Mouse (Mus musculus): ENCODE measurements around the gene Pcyox1.

Pcyox1 gene

GRCm38 (mm10) chr6:86396581-86397256 is at the start of gene Pcyox1:
Gene Pcyox1, minus strand, starts transcription at chr6:86397154.
- peak; percentile 58 for DNase-seq (ENCODE audit: low spot score)

- DNase-seq (ENCODE audit: low spot score), result no peak
These were observed 48.6 kb upstream of the Pcyox1 start for GRCm38 (mm10) chr6:86445551-86445950.

GRCm38 (mm10) chr6:86441571-86441970 is 44.6 kb upstream of the Pcyox1 start:
- no peak for DNase-seq (ENCODE audit: low spot score)

GRCm38 (mm10) chr6:86439531-86439930 is 42.6 kb upstream of the Pcyox1 start:
- DNase-seq (ENCODE audit: low spot score), result no peak

- DNase-seq (ENCODE audit: low spot score), result no peak
These were observed 42.2 kb upstream of the Pcyox1 start for GRCm38 (mm10) chr6:86439119-86439496.

GRCm38 (mm10) chr6:86438272-86439118 is 41.5 kb upstream of the Pcyox1 start, which contains the start of gene C87436:
Gene C87436, plus strand, starts transcription at chr6:86438374.
- DNase-seq (ENCODE audit: low spot score), result peak; percentile 80

GRCm38 (mm10) chr6:86437711-86438110 is 40.8 kb upstream of the Pcyox1 start:
- DNase-seq (ENCODE audit: low spot score), result no peak

GRCm38 (mm10) chr6:86433696-86434095 is 36.7 kb upstream of the Pcyox1 start:
- no peak for DNase-seq (ENCODE audit: low spot score)

- DNase-seq (ENCODE audit: low spot score), result no peak
These were observed 34.6 kb upstream of the Pcyox1 start for GRCm38 (mm10) chr6:86431531-86431930.

- DNase-seq (ENCODE audit: low spot score), result no peak
These were observed 29.4 kb upstream of the Pcyox1 start, which contains the start of gene Gm44790 for GRCm38 (mm10) chr6:86426358-86426757. Gene Gm44790, plus strand, starts transcription at chr6:86426658.

GRCm38 (mm10) chr6:86420491-86420890 is 23.5 kb upstream of the Pcyox1 start:
- no peak for DNase-seq (ENCODE audit: low spot score)

- DNase-seq (ENCODE audit: low spot score), result no peak
These were observed 22.3 kb upstream of the Pcyox1 start for GRCm38 (mm10) chr6:86419239-86419638.

- DNase-seq (ENCODE audit: low spot score), result no peak
These were observed 21.8 kb upstream of the Pcyox1 start for GRCm38 (mm10) chr6:86418711-86419110.

GRCm38 (mm10) chr6:86406306-86406705 is 9.4 kb upstream of the Pcyox1 start:
- no peak for DNase-seq (ENCODE audit: low spot score)

- DNase-seq (ENCODE audit: low spot score), result no peak
These were observed 8.0 kb upstream of the Pcyox1 start for GRCm38 (mm10) chr6:86404996-86405395.

GRCm38 (mm10) chr6:86404100-86404861 is 7.3 kb upstream of the Pcyox1 start, which contains the start of gene Tia1:
Gene Tia1, plus strand, starts transcription at chr6:86404219.
- peak; percentile 86 for DNase-seq (ENCODE audit: low spot score)

- DNase-seq (ENCODE audit: low spot score), result peak; percentile 37
These were observed 6.8 kb upstream of the Pcyox1 start for GRCm38 (mm10) chr6:86403728-86404099.

- DNase-seq (ENCODE audit: low spot score), result no peak
These were observed 6.0 kb upstream of the Pcyox1 start for GRCm38 (mm10) chr6:86402681-86403607.

- no peak for DNase-seq (ENCODE audit: low spot score)
These were observed 4.0 kb upstream of the Pcyox1 start for GRCm38 (mm10) chr6:86400972-86401371.

GRCm38 (mm10) chr6:86399995-86400394 is 3.0 kb upstream of the Pcyox1 start:
- DNase-seq (ENCODE audit: low spot score), result no peak

- no peak for DNase-seq (ENCODE audit: low spot score)
These were observed 2.0 kb upstream of the Pcyox1 start for GRCm38 (mm10) chr6:86398986-86399385.
